ENCODE assay signal across 10 mouse cellular contexts in genomic region chr12:88354182-88354702, GRCm38 (mm10). TPM values are rescaled to one million over a fixed set of nuclear protein-coding genes. Genes with fewer than 3 reads are reported as not detected.
DNase-seq lines count a peak whose midpoint lies in the region; ATAC-seq and TF ChIP-seq lines count a peak whose summit lies in the region.
"Had no signal": no experiment of that assay in that cellular context is flagged by ENCODE, and none has a peak within 500 bp of the region (broad histone marks: within the 10 kb centered on the region; RNA-seq: fewer than 3 reads in every experiment).

No protein-coding gene starts in this region.

- H3K27ac ChIP-seq in forebrain, postnatal 0 days (ENCODE audit: low read depth, low read length) = no peak overlapping the region
- peak overlapping the region; percentile 78 for H3K27ac ChIP-seq in midbrain, embryonic 10.5 days (replicated peaks)

- peak overlapping the region; percentile 45 for H3K9ac ChIP-seq in forebrain, postnatal 0 days

- H3K9me3 ChIP-seq in E14TG2a.4 (ENCODE audit: low read length) = peaks cover 51% of the 10 kb centered on the region
- no peaks in the 10 kb centered on the region for H3K9me3 ChIP-seq in forebrain, postnatal 0 days (ENCODE audit: low read length)
- H3K9me3 ChIP-seq in midbrain, embryonic 10.5 days (replicated peaks) = no peaks in the 10 kb centered on the region

- no peaks in the 10 kb centered on the region for H3K36me3 ChIP-seq in E14TG2a.4 (ENCODE audit: insufficient read depth, low read length)
- H3K36me3 ChIP-seq in forebrain, postnatal 0 days (ENCODE audit: insufficient read depth) = no peaks in the 10 kb centered on the region
- no peaks in the 10 kb centered on the region for H3K36me3 ChIP-seq in midbrain, embryonic 10.5 days

- peak; percentile 18 for DNase-seq in adrenal gland, adult 2 months
- DNase-seq in adrenal gland, postnatal 25 days = no peak
- DNase-seq in forebrain, postnatal 0 days = peak; percentile 23
- DNase-seq in midbrain, embryonic 10.5 days (ENCODE audit: low spot score) = peak; percentile 30
- DNase-seq in thymus, postnatal 4 days = no peak
- DNase-seq in urinary bladder, postnatal 4 days (ENCODE audit: low spot score in 2 of 2) = no peak
- DNase-seq in layer of hippocampus, adult 11-12 months (ENCODE audit: low spot score) = no peak
- DNase-seq: layer of hippocampus, postnatal 36 days; thymus, adult 18-20 months had no signal

- ATAC-seq in forebrain, postnatal 0 days = peak; percentile 51

- H3K4me3 ChIP-seq in E14TG2a.4 (replicated peaks; ENCODE audit: low read length) = peak overlapping the region; percentile 66
- H3K4me3 ChIP-seq in forebrain, postnatal 0 days (ENCODE audit: low read depth, low read length) = peak overlapping the region; percentile 23
- peak overlapping the region; percentile 50 for H3K4me3 ChIP-seq in midbrain, embryonic 10.5 days

- no peaks in the 10 kb centered on the region for H3K27me3 ChIP-seq in E14TG2a.4 (ENCODE audit: insufficient read depth, low read length)
- no peaks in the 10 kb centered on the region for H3K27me3 ChIP-seq in forebrain, postnatal 0 days (ENCODE audit: insufficient read depth, low read length)
- no peaks in the 10 kb centered on the region; the same call in 1 of the 2 replicates for H3K27me3 ChIP-seq in midbrain, embryonic 10.5 days (ENCODE audit: low read depth, poor library complexity, severe bottlenecking)

- 12% methylated on average over 40 of the region's 41 CpGs for WGBS in forebrain, postnatal 0 days
- WGBS in midbrain, embryonic 10.5 days = 22% methylated on average over 38 of the region's 41 CpGs

- TF ChIP-seq CTCF in E14TG2a.4 (conservative IDR thresholded peaks at IDR 0.05; ENCODE audit: low read length) = no peak
- TF ChIP-seq CTCF in forebrain, postnatal 0 days (IDR thresholded peaks at IDR 0.05; ENCODE audit: low read depth) = no peak

- H3K4me2 ChIP-seq in forebrain, postnatal 0 days (ENCODE audit: low read depth) = peak overlapping the region; percentile 49

- H3K4me1 ChIP-seq in E14TG2a.4 (replicated peaks; ENCODE audit: low read depth, low read length) = no peaks in the 10 kb centered on the region
- no peaks in the 10 kb centered on the region for H3K4me1 ChIP-seq in forebrain, postnatal 0 days (ENCODE audit: insufficient read depth)
- peaks cover 5% of the 10 kb centered on the region for H3K4me1 ChIP-seq in midbrain, embryonic 10.5 days

RNA-seq across cellular contexts. Expression of gene Adck1, which starts 6.1 kb away (rescaled TPM):
- 10 to 100 TPM; 19.4 to 23.7 TPM for total RNA-seq in adrenal gland, adult 2 months (2021)
- 31.0 and 35.6 TPM in 2 replicates for polyA plus RNA-seq in adrenal gland, adult 2 months (2012; rRNA removed)
- total RNA-seq in adrenal gland, postnatal 25 days (2021) = 20.7 and 27.5 TPM in 2 replicates
- total RNA-seq in forebrain, postnatal 0 days (2014; rRNA removed) = 40.5 and 41.4 TPM in 2 replicates
- 39.6 and 43.9 TPM in 2 replicates for polyA plus RNA-seq in forebrain, postnatal 0 days (2015; fragmentation: Nextera tagmentation; extraction: Ambion mirVana)
- polyA plus RNA-seq in midbrain, embryonic 10.5 days (2016; fragmentation: Nextera tagmentation; extraction: Ambion mirVana) = 20.4 and 20.7 TPM in 2 replicates

RNA-seq across cellular contexts. Expression of gene Gm5039, which starts 30.4 kb away (rescaled TPM):
- total RNA-seq in adrenal gland, adult 2 months (2021) = not detected
- polyA plus RNA-seq in adrenal gland, adult 2 months (2012; rRNA removed) = not detected in 2 replicates
- total RNA-seq in adrenal gland, postnatal 25 days (2021) = not detected in 2 replicates
- not detected in 2 replicates for total RNA-seq in forebrain, postnatal 0 days (2014; rRNA removed)
- not detected in 2 replicates for polyA plus RNA-seq in forebrain, postnatal 0 days (2015; fragmentation: Nextera tagmentation; extraction: Ambion mirVana)
- not detected in 2 replicates for polyA plus RNA-seq in midbrain, embryonic 10.5 days (2016; fragmentation: Nextera tagmentation; extraction: Ambion mirVana)
- total RNA-seq: layer of hippocampus, postnatal 36 days had no signal

Comparison
In these comparisons a context has a peak if more than half of its experiments do, and no peak if none do; other contexts are left out.
1. DNase-seq: peak in adrenal gland, adult 2 months (single experiment), forebrain, postnatal 0 days (single experiment) and midbrain, embryonic 10.5 days (single experiment); none in adrenal gland, postnatal 25 days (single experiment), thymus, postnatal 4 days (single experiment), urinary bladder, postnatal 4 days (0 of 2) and layer of hippocampus, adult 11-12 months (single experiment).
2. Peak in every context shown above with its lines, with median percentiles within 50 percentile points of each other: H3K4me3 ChIP-seq.